Mouse (Mus musculus) heart, postnatal 10 days (tissue): ENCODE data around the gene Tubb3. TPM values are rescaled to one million over a fixed set of nuclear protein-coding genes. Genes with fewer than 3 reads are reported as not detected.
A peak's percentile ranks its signal among the peaks of the same experiment; 100 is the strongest.

ENCODE experiments used
- DNase-seq, 2 experiments: peaks; one replicate each; pipeline ENCODE4 v3.0.0; 2021
- intact Hi-C: fragments of 180-260 bp; cut with DNase I; formaldehyde crosslinking; loops from one replicate; pipeline ENCODE4 v1.15.1; 2025
- total RNA-seq, 2 experiments: library from RNA; stranded (reverse); gene quantifications; 2 replicates each; pipeline ENCODE4 v1.2.3; 2021

The Tubb3 gene
- total RNA-seq = under 1 TPM; 0.55 to 0.98 TPM

DNA sequence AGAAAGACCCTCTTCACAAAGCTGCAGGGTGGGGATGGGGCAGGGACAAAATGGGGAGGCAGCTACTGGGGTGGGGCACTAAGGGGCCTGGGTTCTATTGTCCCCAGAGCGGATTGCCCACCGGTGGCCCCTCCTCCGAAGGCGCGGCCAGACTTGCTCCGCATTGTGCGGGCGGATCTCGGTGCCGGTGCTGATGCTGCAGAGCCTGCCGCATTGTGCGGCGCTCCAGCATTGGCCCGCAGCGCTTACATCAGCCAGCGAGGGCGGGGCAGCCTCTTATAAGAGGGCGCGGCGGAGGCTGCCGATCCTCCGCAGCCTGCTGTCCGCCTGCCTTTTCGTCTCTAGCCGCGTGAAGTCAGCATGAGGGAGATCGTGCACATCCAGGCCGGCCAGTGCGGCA lies at the start of gene Tubb3:
Gene Tubb3, plus strand, starts transcription at position 179 of the 400 bp plus-strand sequence.
- intact Hi-C loops = no loop called here
- DNase-seq = peak; percentile 45 to 50

DNA sequence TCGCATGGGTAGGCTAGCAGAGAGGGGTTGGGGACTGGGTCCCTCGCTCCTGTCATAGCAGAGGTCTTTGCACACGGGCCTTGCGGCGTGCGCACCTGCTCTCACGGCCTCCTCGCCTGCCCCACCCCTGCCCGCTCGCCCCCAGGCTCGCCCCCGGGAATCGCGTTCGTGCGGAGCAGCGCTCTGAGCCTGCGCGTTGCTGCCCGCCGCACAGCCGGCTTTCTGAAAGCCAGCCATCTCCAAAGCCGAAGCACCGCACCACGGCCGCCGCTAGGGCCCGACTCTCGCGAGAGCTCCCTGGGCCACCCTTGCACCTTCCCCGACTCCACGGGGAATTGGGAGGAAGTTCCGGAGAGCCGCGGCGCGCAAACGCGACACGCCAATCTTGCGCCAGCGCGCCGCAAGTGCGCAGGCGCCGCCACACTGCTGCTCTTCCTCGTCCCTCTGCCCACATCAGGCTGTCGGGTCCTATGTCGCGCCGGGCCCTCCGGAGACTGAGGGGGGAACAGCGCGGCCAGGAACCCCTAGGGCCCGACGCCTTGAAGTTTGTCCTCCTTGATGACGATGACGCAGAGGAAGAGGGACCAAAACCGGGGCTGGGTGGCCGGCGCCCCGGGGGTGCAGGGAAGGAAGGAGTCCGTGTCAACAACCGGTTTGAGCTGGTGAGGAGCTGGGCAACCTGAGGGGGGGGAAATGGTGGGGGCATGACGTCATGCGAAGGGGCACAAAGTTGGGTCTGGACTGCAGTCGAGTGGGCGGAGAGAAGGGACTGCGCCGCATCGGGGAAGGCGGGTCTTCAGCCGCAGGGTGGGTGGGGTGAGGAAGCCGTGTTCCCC lies 37.6 kb upstream of the Tubb3 start, which contains the start of gene Tcf25:
Gene Tcf25, plus strand, starts transcription at position 351 of the 836 bp plus-strand sequence.
- intact Hi-C loops = loop anchor here (2.0 kb wide), 1 partner anchor 69 kb away; no protein-coding TSS in a partner anchor

GRCm38 (mm10) chr8:123374239-123374578 lies 37.0 kb upstream of the Tubb3 start:
- intact Hi-C loops = loop anchor here (2.0 kb wide), 1 partner anchor 69 kb away; no protein-coding TSS in a partner anchor
- peak; percentile 95 to 97 for DNase-seq

More for the DNA sequence above, 37.6 kb upstream of the Tubb3 start, which contains the start of gene Tcf25:
- DNase-seq = peak; percentile 97

- no peak for DNase-seq
- intact Hi-C loops = loop anchor here (2.0 kb wide), 1 partner anchor 67 kb away; no protein-coding TSS in a partner anchor
Observed at GRCm38 (mm10) chr8:123375701-123376100, 35.5 kb upstream of the Tubb3 start.

DNA sequence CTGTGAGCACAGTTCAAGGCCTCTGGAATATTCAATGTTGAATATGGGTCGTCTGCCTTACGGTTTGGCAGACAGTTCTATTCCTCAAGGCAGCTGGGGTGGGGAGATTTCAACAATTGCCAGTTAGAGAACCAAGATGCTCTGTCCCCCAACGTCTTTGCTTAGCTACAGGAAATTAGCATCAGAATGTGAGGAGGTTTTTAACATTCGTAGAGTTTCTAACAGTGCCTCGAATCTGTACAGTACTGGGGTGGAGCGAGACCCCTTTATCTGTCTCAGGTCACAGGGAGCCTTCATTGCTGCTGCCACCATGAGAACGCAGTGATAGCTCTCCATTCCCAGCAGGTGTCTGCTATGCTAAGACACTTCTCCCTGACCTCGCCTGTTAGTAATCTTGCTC lies 35.1 kb upstream of the Tubb3 start:
- no peak for DNase-seq

GRCm38 (mm10) chr8:123381711-123382110 lies 29.5 kb upstream of the Tubb3 start:
- intact Hi-C loops = no loop called here

More for the DNA sequence above, 35.1 kb upstream of the Tubb3 start:
- intact Hi-C loops = no loop called here

DNA sequence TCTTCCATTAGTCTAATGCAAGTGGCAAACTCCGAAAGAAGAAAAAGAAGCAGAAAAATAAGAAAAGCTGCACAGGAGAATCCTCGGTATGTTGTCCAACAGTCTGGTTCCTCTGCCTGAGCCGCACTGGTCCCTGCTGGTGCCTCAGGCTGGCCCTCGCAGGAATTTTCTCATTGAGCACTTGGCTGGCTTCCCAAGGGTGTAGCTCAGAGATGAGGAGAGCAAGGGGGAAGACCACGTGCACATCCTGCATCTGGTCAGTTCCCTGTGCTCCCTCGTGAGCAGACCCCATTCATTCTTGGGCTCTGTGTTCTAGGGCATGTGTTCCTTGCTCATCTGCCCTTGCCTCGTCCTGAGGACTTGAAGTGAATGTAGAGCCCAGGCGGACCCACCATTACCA lies 28.7 kb upstream of the Tubb3 start:
- DNase-seq = no peak
- intact Hi-C loops = no loop called here

More at GRCm38 (mm10) chr8:123381711-123382110, 29.5 kb upstream of the Tubb3 start:
- no peak for DNase-seq

- intact Hi-C loops = no loop called here
- DNase-seq = peak in 1 of 2 experiments; percentile 55
Observed at GRCm38 (mm10) chr8:123384883-123385540, 26.2 kb upstream of the Tubb3 start.

DNA sequence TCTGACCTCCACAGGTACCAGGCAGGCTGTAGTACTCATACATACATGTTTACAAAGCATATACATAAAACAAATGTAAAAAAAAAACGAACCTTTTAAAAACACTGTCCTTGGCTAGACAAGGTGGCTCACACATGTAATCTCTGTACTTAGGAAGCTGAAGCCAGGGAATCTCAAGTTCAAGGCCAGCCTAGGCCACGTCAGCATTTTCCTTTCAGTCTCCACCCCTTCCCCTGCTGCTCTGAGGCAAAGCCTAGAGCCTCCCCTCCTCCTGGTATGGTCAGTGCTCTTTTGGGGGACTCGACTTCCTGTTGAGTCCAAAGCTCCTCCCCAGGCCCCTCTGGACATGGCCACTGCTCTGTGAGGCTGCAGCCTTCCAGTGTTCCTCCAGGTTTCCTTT lies 24.2 kb upstream of the Tubb3 start:
- DNase-seq = no peak
- intact Hi-C loops = no loop called here

- no peak for DNase-seq
- intact Hi-C loops = no loop called here
Observed at GRCm38 (mm10) chr8:123387801-123388200, 23.4 kb upstream of the Tubb3 start.

GRCm38 (mm10) chr8:123389026-123389425 lies 22.2 kb upstream of the Tubb3 start:
- no peak for DNase-seq
- intact Hi-C loops = no loop called here

DNA sequence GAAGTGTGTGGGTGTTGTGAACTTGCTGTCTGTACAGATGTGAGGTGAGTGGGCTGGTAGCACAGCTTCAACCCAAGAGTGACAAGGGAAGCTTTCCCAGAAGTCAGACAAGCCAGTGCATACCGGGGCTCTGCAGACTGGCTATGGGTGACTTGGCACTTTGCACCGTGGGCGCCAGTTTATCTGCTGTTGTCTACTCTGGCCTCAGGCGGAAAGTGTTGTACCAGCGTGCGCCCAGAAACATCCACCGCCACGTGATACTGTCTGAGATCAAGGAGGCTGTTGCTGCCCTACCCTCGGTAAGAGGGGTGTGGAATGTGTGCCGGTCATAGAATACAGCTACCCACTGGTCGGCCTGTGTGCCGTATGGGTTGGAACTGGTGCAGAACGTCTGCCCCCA lies 12.9 kb upstream of the Tubb3 start:
- intact Hi-C loops = no loop called here
- DNase-seq = peak in 1 of 2 experiments; percentile 35

DNA sequence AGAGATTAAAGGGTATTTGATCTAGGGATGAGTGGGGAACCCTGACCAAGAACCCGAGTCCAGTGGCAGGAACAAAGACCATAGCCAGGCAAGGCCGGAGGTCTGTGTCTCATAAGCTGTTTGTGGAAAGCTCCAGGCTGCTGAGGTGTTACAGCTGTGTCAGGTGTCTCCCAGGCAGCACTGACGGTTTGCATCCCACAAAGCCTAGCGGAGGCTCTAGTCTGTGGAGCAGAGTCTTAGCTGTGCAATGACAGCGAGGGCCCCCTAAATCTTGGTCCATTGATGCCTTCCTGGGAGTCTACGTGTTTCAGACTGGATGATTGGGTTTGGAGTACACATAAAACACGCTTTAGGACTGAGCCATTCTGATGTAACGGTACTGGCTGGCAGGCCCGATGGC lies 9.3 kb upstream of the Tubb3 start:
- DNase-seq = no peak
- intact Hi-C loops = no loop called here

- peak; percentile 61 to 64 for DNase-seq
Observed at GRCm38 (mm10) chr8:123402730-123403326, 8.4 kb upstream of the Tubb3 start.

DNA sequence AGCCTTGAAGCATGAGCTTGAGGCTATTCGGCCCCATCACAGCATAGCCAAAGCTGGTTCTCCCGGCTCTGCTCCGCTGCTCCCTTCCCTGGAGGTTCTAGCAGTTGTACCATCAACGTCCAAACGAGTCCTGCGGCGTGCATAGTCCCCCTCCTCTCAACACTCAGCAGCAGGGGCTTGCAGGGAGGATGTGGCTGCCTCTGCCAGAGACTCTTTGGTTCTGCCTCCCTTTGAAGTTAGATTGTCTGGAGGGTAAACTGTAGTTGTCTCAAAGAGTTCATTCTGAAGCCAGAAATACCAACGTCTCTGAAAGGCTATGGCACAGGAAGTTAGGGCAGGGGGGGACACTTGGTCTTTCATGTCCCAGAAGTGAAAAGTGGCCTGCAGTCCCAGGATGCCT lies 6.7 kb upstream of the Tubb3 start:
- DNase-seq = no peak
- intact Hi-C loops = no loop called here

More at GRCm38 (mm10) chr8:123402730-123403326, 8.4 kb upstream of the Tubb3 start:
- intact Hi-C loops = no loop called here

DNA sequence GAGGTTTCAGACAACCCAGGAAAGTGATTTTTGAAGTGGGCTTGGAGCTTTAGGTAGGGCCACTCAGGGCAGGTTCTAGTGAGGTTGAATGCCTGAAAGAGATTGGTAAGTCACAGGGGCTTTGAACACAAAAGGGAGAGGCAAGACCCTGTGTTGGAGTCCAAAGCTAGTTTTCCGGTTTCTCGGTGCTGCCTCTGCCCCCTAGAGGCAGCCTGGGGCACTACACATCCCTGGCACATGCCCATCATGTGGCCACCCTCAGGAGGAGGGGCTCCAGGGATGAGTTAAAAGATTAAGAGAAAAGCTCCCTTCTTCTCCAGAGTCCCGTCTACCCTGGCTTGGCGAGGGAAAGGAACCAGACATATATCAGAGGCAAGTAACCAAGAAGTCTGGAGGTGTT lies 4.4 kb upstream of the Tubb3 start, which contains the start of gene Mc1r:
Gene Mc1r, plus strand, starts transcription at position 322 of the 400 bp plus-strand sequence.
- intact Hi-C loops = no loop called here
- DNase-seq = peak; percentile 53 to 74

- intact Hi-C loops = no loop called here
- DNase-seq = no peak
Observed at GRCm38 (mm10) chr8:123407612-123408011, 3.6 kb upstream of the Tubb3 start.

DNA sequence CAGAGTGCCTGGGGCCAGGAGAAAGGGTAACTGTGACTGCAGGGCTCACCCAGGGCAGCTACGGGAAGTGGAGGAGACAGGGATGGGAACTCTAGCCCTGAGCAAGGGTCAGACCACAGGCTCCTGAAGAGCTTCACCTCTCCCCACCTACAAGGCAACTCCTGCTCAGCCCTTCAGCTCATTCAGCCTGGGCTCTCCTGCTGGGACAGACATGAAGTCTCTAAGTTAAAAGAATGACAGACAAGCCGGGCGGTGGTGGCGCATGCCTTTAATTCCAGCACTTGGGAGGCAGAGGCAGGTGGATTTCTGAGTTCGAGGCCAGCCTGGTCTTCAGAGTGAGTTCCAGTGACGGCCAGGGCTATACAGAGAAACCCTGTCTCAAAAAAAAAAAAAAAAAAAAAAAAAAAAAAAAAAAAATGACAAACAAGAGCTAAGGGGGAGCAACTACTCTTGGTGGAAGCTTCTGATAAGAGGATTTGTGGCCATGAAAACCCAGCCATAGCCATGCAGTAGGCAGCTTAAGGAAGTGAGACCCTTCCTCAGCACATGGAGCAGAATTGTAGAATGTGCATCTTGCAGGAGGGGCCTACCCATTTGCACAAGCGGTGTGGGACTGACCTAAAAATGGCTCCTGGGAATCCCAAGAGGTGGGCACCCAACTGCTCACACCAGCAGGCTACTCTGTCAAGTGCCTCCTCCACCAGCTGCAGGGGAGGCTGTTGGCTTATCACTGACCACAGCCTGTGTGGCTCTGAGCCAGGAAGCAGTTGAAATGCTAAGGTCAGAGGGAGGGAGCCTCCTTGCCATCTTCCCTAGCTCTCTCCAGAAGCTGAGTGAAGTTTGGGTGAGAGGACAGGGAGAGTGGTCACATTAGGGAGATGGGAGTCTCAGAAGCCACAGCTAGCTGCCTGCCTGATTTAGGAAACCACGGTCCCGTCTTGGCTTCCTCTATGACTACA lies 2.4 kb upstream of the Tubb3 start:
- intact Hi-C loops = no loop called here
- DNase-seq = no peak

GRCm38 (mm10) chr8:123410049-123410587 lies 1.1 kb upstream of the Tubb3 start:
- peak; percentile 77 for DNase-seq
- intact Hi-C loops = no loop called here

GRCm38 (mm10) chr8:123410788-123411187 lies 436 bp upstream of the Tubb3 start:
- DNase-seq = no peak
- intact Hi-C loops = no loop called here
